Mouse (Mus musculus): ENCODE data around the gene Fancc. TPM values are rescaled to one million over a fixed set of nuclear protein-coding genes. Genes with fewer than 3 reads are reported as not detected.

Gene Fancc
- 13.5 TPM in 2 replicates for polyA plus RNA-seq (2016; fragmentation: Nextera tagmentation; extraction: Ambion mirVana)

- no peaks in the 10 kb centered on the region for H3K4me1 ChIP-seq
- no peak within 1 kb of the TSS for H3K4me2 ChIP-seq
- no peak within 1 kb of the TSS for H3K27ac ChIP-seq
- no peaks in the 10 kb centered on the region for H3K9me3 ChIP-seq (replicated peaks)
- no peak within 1 kb of the TSS for H3K9ac ChIP-seq
- H3K4me3 ChIP-seq, result no peak within 1 kb of the TSS
- no peak for ATAC-seq
- 26% methylated on average over 23 of the region's 23 CpGs for WGBS (ENCODE audit: insufficient replicate concordance)
- no peaks in the 10 kb centered on the region for H3K36me3 ChIP-seq
- peaks cover 34% of the 10 kb centered on the region for H3K27me3 ChIP-seq (replicated peaks)
Measured at GRCm38 (mm10) chr13:63496646-63497582, at the start of gene Fancc. TSS of gene Fancc (minus strand) at chr13:63497278.

GRCm38 (mm10) chr13:63545291-63545690, 48.2 kb upstream of the Fancc start:
- ATAC-seq, result no peak
- WGBS (ENCODE audit: insufficient replicate concordance), result 84% methylated on average over 7 of the region's 7 CpGs
- Histone ChIP-seq H3K9ac (no peak overlapping the region), H3K4me2 (no peak overlapping the region), H3K9me3 (replicated peaks) (no peaks in the 10 kb centered on the region), H3K4me3 (no peak overlapping the region), H3K27ac (no peak overlapping the region), H3K36me3 (peaks cover 83% of the 10 kb centered on the region), H3K27me3 (replicated peaks) (no peaks in the 10 kb centered on the region), H3K4me1 (peaks cover 17% of the 10 kb centered on the region)

GRCm38 (mm10) chr13:63544967-63545253, 47.8 kb upstream of the Fancc start:
- Histone ChIP-seq H3K36me3 (peaks cover 82% of the 10 kb centered on the region), H3K9me3 (replicated peaks) (no peaks in the 10 kb centered on the region), H3K27me3 (replicated peaks) (no peaks in the 10 kb centered on the region), H3K4me1 (peaks cover 14% of the 10 kb centered on the region), H3K4me2 (no peak overlapping the region), H3K4me3 (no peak overlapping the region), H3K27ac (no peak overlapping the region), H3K9ac (no peak overlapping the region)
- ATAC-seq, result no peak
- 74% methylated on average over 5 of the region's 5 CpGs for WGBS (ENCODE audit: insufficient replicate concordance)

GRCm38 (mm10) chr13:63544119-63544966, 47.3 kb upstream of the Fancc start:
- no peak for ATAC-seq
- no peak overlapping the region for H3K4me3 ChIP-seq
- H3K4me2 ChIP-seq, result no peak overlapping the region
- WGBS (ENCODE audit: insufficient replicate concordance), result 83% methylated on average over 13 of the region's 13 CpGs
- no peaks in the 10 kb centered on the region for H3K27me3 ChIP-seq (replicated peaks)
- H3K4me1 ChIP-seq, result peaks cover 9% of the 10 kb centered on the region
- H3K36me3 ChIP-seq, result peaks cover 88% of the 10 kb centered on the region
- H3K9me3 ChIP-seq (replicated peaks), result no peaks in the 10 kb centered on the region
- no peak overlapping the region for H3K27ac ChIP-seq
- H3K9ac ChIP-seq, result no peak overlapping the region

GRCm38 (mm10) chr13:63543459-63543858, 46.4 kb upstream of the Fancc start:
- Histone ChIP-seq H3K36me3 (peaks cover 93% of the 10 kb centered on the region), H3K9ac (no peak overlapping the region), H3K4me1 (0 out of 2 replicates have a peak, but pooled peaks cover 1% of the 10 kb centered on the region), H3K4me3 (no peak overlapping the region), H3K9me3 (replicated peaks) (no peaks in the 10 kb centered on the region), H3K27me3 (replicated peaks) (no peaks in the 10 kb centered on the region), H3K4me2 (no peak overlapping the region), H3K27ac (no peak overlapping the region)
- no peak for ATAC-seq
- WGBS (ENCODE audit: insufficient replicate concordance), result 83% methylated on average over 6 of the region's 6 CpGs

GRCm38 (mm10) chr13:63542796-63543384, 45.8 kb upstream of the Fancc start:
- no peaks in the 10 kb centered on the region for H3K9me3 ChIP-seq (replicated peaks)
- no peak overlapping the region for H3K4me3 ChIP-seq
- H3K27me3 ChIP-seq (replicated peaks), result no peaks in the 10 kb centered on the region
- no peak overlapping the region for H3K27ac ChIP-seq
- no peaks in the 10 kb centered on the region for H3K4me1 ChIP-seq
- ATAC-seq, result no peak
- H3K9ac ChIP-seq, result no peak overlapping the region
- WGBS (ENCODE audit: insufficient replicate concordance), result 83% methylated on average over 3 of the region's 3 CpGs
- peaks cover 95% of the 10 kb centered on the region for H3K36me3 ChIP-seq
- H3K4me2 ChIP-seq, result no peak overlapping the region

GRCm38 (mm10) chr13:63541510-63541909, 44.4 kb upstream of the Fancc start:
- Histone ChIP-seq H3K36me3 (peaks cover 99% of the 10 kb centered on the region), H3K9me3 (replicated peaks) (no peaks in the 10 kb centered on the region), H3K4me2 (no peak overlapping the region), H3K27ac (no peak overlapping the region), H3K9ac (no peak overlapping the region), H3K27me3 (replicated peaks) (no peaks in the 10 kb centered on the region), H3K4me1 (no peaks in the 10 kb centered on the region), H3K4me3 (no peak overlapping the region)
- no peak for ATAC-seq

GRCm38 (mm10) chr13:63540584-63540983, 43.5 kb upstream of the Fancc start:
- Histone ChIP-seq H3K4me2 (no peak overlapping the region), H3K36me3 (peaks cover 99% of the 10 kb centered on the region), H3K9ac (no peak overlapping the region), H3K27ac (no peak overlapping the region), H3K4me3 (no peak overlapping the region), H3K9me3 (replicated peaks) (no peaks in the 10 kb centered on the region), H3K27me3 (replicated peaks) (no peaks in the 10 kb centered on the region), H3K4me1 (no peaks in the 10 kb centered on the region)
- 83% methylated on average over 12 of the region's 12 CpGs for WGBS (ENCODE audit: insufficient replicate concordance)
- no peak for ATAC-seq

- WGBS (ENCODE audit: insufficient replicate concordance), result 84% methylated on average over 4 of the region's 4 CpGs
Measured at GRCm38 (mm10) chr13:63534981-63535380, 37.9 kb upstream of the Fancc start.

GRCm38 (mm10) chr13:63530857-63531256, 33.8 kb upstream of the Fancc start:
- Histone ChIP-seq H3K9me3 (replicated peaks) (no peaks in the 10 kb centered on the region), H3K27ac (no peak overlapping the region), H3K9ac (no peak overlapping the region), H3K4me2 (no peak overlapping the region), H3K4me1 (peaks cover 29% of the 10 kb centered on the region), H3K4me3 (no peak overlapping the region), H3K36me3 (peaks cover 99% of the 10 kb centered on the region), H3K27me3 (replicated peaks) (no peaks in the 10 kb centered on the region)
- no peak for ATAC-seq
- 84% methylated on average over 9 of the region's 9 CpGs for whole genome bisulfite sequencing (ENCODE audit: insufficient replicate concordance)

More at GRCm38 (mm10) chr13:63534981-63535380, 37.9 kb upstream of the Fancc start:
- Histone ChIP-seq H3K9me3 (replicated peaks) (no peaks in the 10 kb centered on the region), H3K4me1 (peaks cover 5% of the 10 kb centered on the region; the same call in 1 of the 2 replicates), H3K27ac (no peak overlapping the region), H3K4me3 (no peak overlapping the region), H3K4me2 (no peak overlapping the region), H3K9ac (no peak overlapping the region), H3K27me3 (replicated peaks) (no peaks in the 10 kb centered on the region), H3K36me3 (peaks cover 100% of the 10 kb centered on the region)
- ATAC-seq, result no peak

GRCm38 (mm10) chr13:63530371-63530764, 33.3 kb upstream of the Fancc start:
- 75% methylated on average over 3 of the region's 3 CpGs for WGBS (ENCODE audit: insufficient replicate concordance)
- Histone ChIP-seq H3K27me3 (replicated peaks) (no peaks in the 10 kb centered on the region), H3K9me3 (replicated peaks) (no peaks in the 10 kb centered on the region), H3K4me1 (peaks cover 29% of the 10 kb centered on the region), H3K9ac (no peak overlapping the region), H3K36me3 (peaks cover 99% of the 10 kb centered on the region), H3K4me2 (no peak overlapping the region), H3K4me3 (no peak overlapping the region), H3K27ac (no peak overlapping the region)
- no peak for ATAC-seq

Measured in liver, embryonic 12.5 days (tissue).